Comparison of ENCODE assay signal across 16 mouse cellular contexts in genomic region chr11:101378196-101378595, GRCm38 (mm10). TPM values are rescaled to one million over a fixed set of nuclear protein-coding genes. Genes with fewer than 3 reads are reported as not detected.
DNase-seq lines count a peak whose midpoint lies in the region; ATAC-seq and TF ChIP-seq lines count a peak whose summit lies in the region.
"Not testable (repeated sequence)": the region's sequence is repeated elsewhere in the genome, so short reads cannot be mapped to it uniquely, and the experiment has no call there.
"Had no signal": no experiment of that assay in that cellular context is flagged by ENCODE, and none has a peak within 500 bp of the region (broad histone marks: within the 10 kb centered on the region; RNA-seq: fewer than 3 reads in every experiment).

No protein-coding gene starts in this region.

- peak overlapping the region; percentile 92 for H3K27ac ChIP-seq in brown adipose tissue, adult 24 weeks (replicated peaks; ENCODE audit: low read depth, low read length)
- H3K27ac ChIP-seq in kidney, adult 2 months (ENCODE audit: insufficient read depth, low read depth, low read length); liver, adult 2 months (replicated peaks; ENCODE audit: insufficient read depth, low read depth, low read length); liver, postnatal 0 days (ENCODE audit: low read depth): not testable (repeated sequence)

- peaks cover 16% of the 10 kb centered on the region; the same call in 1 of the 2 replicates for H3K36me3 ChIP-seq in kidney, adult 2 months (ENCODE audit: control insufficient read depth, insufficient read depth, low read length)
- H3K36me3 ChIP-seq in liver, adult 2 months (ENCODE audit: control insufficient read depth, insufficient read depth, low read length) = peaks cover 36% of the 10 kb centered on the region
- not testable (repeated sequence) for H3K36me3 ChIP-seq in liver, postnatal 0 days (replicated peaks; ENCODE audit: insufficient read depth, low read length)

- not testable (repeated sequence) for H3K9me3 ChIP-seq in liver, postnatal 0 days (ENCODE audit: low read length)

- H3K4me1 ChIP-seq in brown adipose tissue, adult 24 weeks (ENCODE audit: control insufficient read depth, insufficient read depth, insufficient read length, low read length); kidney, adult 2 months (ENCODE audit: control insufficient read depth, insufficient read depth, low read length); liver, adult 2 months (ENCODE audit: control insufficient read depth, insufficient read depth, low read length); liver, postnatal 0 days (ENCODE audit: insufficient read depth): not testable (repeated sequence)

- not testable (repeated sequence) for H3K79me2 ChIP-seq in liver, adult 2 months (ENCODE audit: control insufficient read depth, insufficient read depth, low read length)

- peak; percentile 45 for DNase-seq in kidney, adult 2 months
- peak; percentile 64 for DNase-seq in kidney, adult 9 months
- DNase-seq in kidney, postnatal 14 days = peak; percentile 43
- peak; percentile 17 to 63 for DNase-seq in kidney, postnatal 36 days
- DNase-seq in liver, adult 2 months (ENCODE audit: extremely low read depth, low read depth, low spot score) = peak; percentile 94
- peak; percentile 51 for DNase-seq in liver, postnatal 0 days

- peak; percentile 28 for ATAC-seq in liver, postnatal 0 days

- not testable (repeated sequence) for H3K9ac ChIP-seq in liver, adult 2 months (ENCODE audit: low read depth, low read length); liver, postnatal 0 days (replicated peaks)

- not testable (repeated sequence) for H3K27me3 ChIP-seq in kidney, adult 2 months (replicated peaks; ENCODE audit: control insufficient read depth, insufficient read depth, low read length); liver, adult 2 months (ENCODE audit: control insufficient read depth, insufficient read depth, low read length); liver, postnatal 0 days (ENCODE audit: insufficient read depth, low read length)

- TF ChIP-seq CTCF in kidney, adult 2 months (conservative IDR thresholded peaks at IDR 0.05; ENCODE audit: insufficient read depth, insufficient read length, low read depth, low read length); liver, adult 2 months (IDR thresholded peaks at IDR 0.05; ENCODE audit: low read depth, low read length); liver, postnatal 0 days (IDR thresholded peaks at IDR 0.05; ENCODE audit: low read depth): not testable (repeated sequence)

- H3K4me2 ChIP-seq in liver, postnatal 0 days (ENCODE audit: low read depth, low read length) = not testable (repeated sequence)

- WGBS in kidney, adult 2 months = 70% methylated on average over 8 of the region's 8 CpGs
- 37% methylated on average over 8 of the region's 8 CpGs for whole genome bisulfite sequencing in liver, adult 2 months
- WGBS in liver, postnatal 0 days (ENCODE audit: insufficient replicate concordance) = 84% methylated on average over 7 of the region's 8 CpGs

- not testable (repeated sequence) for TF ChIP-seq POLR2A in kidney, adult 2 months (IDR thresholded peaks at IDR 0.05; ENCODE audit: low read depth, low read length); liver, adult 2 months (IDR thresholded peaks at IDR 0.05; ENCODE audit: extremely low read depth, insufficient read depth, low read length)

- not testable (repeated sequence) for TF ChIP-seq EP300 in liver, postnatal 0 days (IDR thresholded peaks at IDR 0.05; ENCODE audit: low read depth)

- not testable (repeated sequence) for H3K4me3 ChIP-seq in brown adipose tissue, adult 24 weeks (ENCODE audit: insufficient read depth, low read depth, low read length); kidney, adult 2 months (ENCODE audit: insufficient read depth, low read depth, low read length); liver, adult 2 months (ENCODE audit: insufficient read depth, low read depth, low read length); liver, postnatal 0 days (ENCODE audit: low read depth, low read length)

RNA-seq across cellular contexts. Expression of gene G6pc, which starts 10.8 kb away (rescaled TPM):
- polyA plus RNA-seq in brown adipose tissue, adult 24 weeks (2012; ENCODE audit: insufficient read depth, insufficient read length, missing spikeins) = not detected in 2 replicates
- 322 and 349 TPM in 2 replicates for polyA plus RNA-seq in kidney, adult 2 months (2012; rRNA removed)
- total RNA-seq in liver, adult 2 months (2014; rRNA removed) = 121 and 144 TPM in 2 replicates
- 115 and 146 TPM in 2 replicates for polyA plus RNA-seq in liver, adult 2 months (2012; rRNA removed)
- polyA plus RNA-seq in liver, postnatal 0 days (2015; fragmentation: Nextera tagmentation; extraction: Ambion mirVana) = 97.9 and 206 TPM in 2 replicates
- total RNA-seq: ES-E14, MEL had no signal
- polyA plus RNA-seq: activated CD4-positive, CD25-positive, alpha-beta regulatory T cell, adult 4 months; brain, embryonic 14.5 days; C2C12; CD4-positive, CD25-positive, alpha-beta regulatory T cell, adult 4 months; cerebellum, adult 2 months; G1E; Patski had no signal

RNA-seq across cellular contexts. Expression of gene Aarsd1, which starts 39.2 kb away (rescaled TPM):
- 20.2 and 30.5 TPM in 2 replicates for polyA plus RNA-seq in brown adipose tissue, adult 24 weeks (2012; ENCODE audit: insufficient read depth, insufficient read length, missing spikeins)
- polyA plus RNA-seq in kidney, adult 2 months (2012; rRNA removed) = 26.3 and 29.2 TPM in 2 replicates
- 21.3 and 22.2 TPM in 2 replicates for total RNA-seq in liver, adult 2 months (2014; rRNA removed)
- polyA plus RNA-seq in liver, adult 2 months (2012; rRNA removed) = 18.6 and 19.8 TPM in 2 replicates
- polyA plus RNA-seq in liver, postnatal 0 days (2015; fragmentation: Nextera tagmentation; extraction: Ambion mirVana) = 23.7 and 24.2 TPM in 2 replicates

RNA-seq across cellular contexts. Expression of gene Gm27029, which starts 46.4 kb away (rescaled TPM):
- polyA plus RNA-seq in brown adipose tissue, adult 24 weeks (2012; ENCODE audit: insufficient read depth, insufficient read length, missing spikeins) = 7.1 and 9.8 TPM in 2 replicates
- 0.92 and 1.6 TPM in 2 replicates for polyA plus RNA-seq in kidney, adult 2 months (2012; rRNA removed)
- 0.20 and 0.65 TPM in 2 replicates for total RNA-seq in liver, adult 2 months (2014; rRNA removed)
- polyA plus RNA-seq in liver, adult 2 months (2012; rRNA removed) = 0.10 and 0.37 TPM in 2 replicates
- 0.49 and 1.5 TPM in 2 replicates for polyA plus RNA-seq in liver, postnatal 0 days (2015; fragmentation: Nextera tagmentation; extraction: Ambion mirVana)

RNA-seq across cellular contexts. Expression of gene Rundc1, which starts 46.7 kb away (rescaled TPM):
- 5.6 and 5.8 TPM in 2 replicates for polyA plus RNA-seq in brown adipose tissue, adult 24 weeks (2012; ENCODE audit: insufficient read depth, insufficient read length, missing spikeins)
- polyA plus RNA-seq in kidney, adult 2 months (2012; rRNA removed) = 24.7 and 27.6 TPM in 2 replicates
- 2.8 and 3.1 TPM in 2 replicates for total RNA-seq in liver, adult 2 months (2014; rRNA removed)
- polyA plus RNA-seq in liver, adult 2 months (2012; rRNA removed) = 8.6 and 8.9 TPM in 2 replicates
- 4.3 and 4.4 TPM in 2 replicates for polyA plus RNA-seq in liver, postnatal 0 days (2015; fragmentation: Nextera tagmentation; extraction: Ambion mirVana)

RNA-seq across cellular contexts. Expression of gene Ptges3l, which starts 46.9 kb away (rescaled TPM):
- 3.8 and 4.2 TPM in 2 replicates for polyA plus RNA-seq in brown adipose tissue, adult 24 weeks (2012; ENCODE audit: insufficient read depth, insufficient read length, missing spikeins)
- 4.6 and 6.0 TPM in 2 replicates for polyA plus RNA-seq in kidney, adult 2 months (2012; rRNA removed)
- total RNA-seq in liver, adult 2 months (2014; rRNA removed) = 0.27 and 0.46 TPM in 2 replicates
- polyA plus RNA-seq in liver, adult 2 months (2012; rRNA removed) = 0.93 and 1.1 TPM in 2 replicates
- 0.65 and 1.0 TPM in 2 replicates for polyA plus RNA-seq in liver, postnatal 0 days (2015; fragmentation: Nextera tagmentation; extraction: Ambion mirVana)

Comparison
In these comparisons a context has a peak if more than half of its experiments do, and no peak if none do; other contexts are left out.
1. DNase-seq: peak in every context shown above with its lines; median percentile 94 in liver, adult 2 months; 64 in kidney, adult 9 months; 51 in liver, postnatal 0 days; 45 in kidney, adult 2 months; 43 in kidney, postnatal 14 days; 40 in kidney, postnatal 36 days.
2. RNA of gene G6pc, which starts 10.8 kb away (polyA plus RNA-seq): 322 to 349 TPM in kidney, adult 2 months, 97.9 to 206 TPM in liver, postnatal 0 days and 115 to 146 TPM in liver, adult 2 months; not detected in brown adipose tissue, adult 24 weeks; every median in the first group is over 10 times any median in the second.